Mouse (Mus musculus): ENCODE data around the gene Ifit1bl2. TPM values are rescaled to one million over a fixed set of nuclear protein-coding genes. Genes with fewer than 3 reads are reported as not detected.

Gene Ifit1bl2
- 0.11 and 0.20 TPM in 2 replicates for polyA plus RNA-seq (2015; fragmentation: Nextera tagmentation; extraction: Ambion mirVana)

- Histone ChIP-seq H3K36me3 (no peaks in the 10 kb centered on the region), H3K9me3 (no peaks in the 10 kb centered on the region), H3K4me3 (no peak within 1 kb of the TSS), H3K9ac (replicated peaks) (no peak within 1 kb of the TSS), H3K27ac (replicated peaks) (no peak within 1 kb of the TSS), H3K4me1 (no peaks in the 10 kb centered on the region), H3K4me2 (replicated peaks) (no peak within 1 kb of the TSS), H3K27me3 (no peaks in the 10 kb centered on the region)
- no peak for ATAC-seq (replicated peaks)
- 57% methylated on average over 4 of the region's 4 CpGs for WGBS
Measured at GRCm38 (mm10) chr19:34640623-34641022, at the start of gene Ifit1bl2, which contains the start of gene Ifit1. Gene Ifit1bl2 (minus strand): TSS chr19:34640743. Gene Ifit1 (plus strand): TSS chr19:34640871.

- no peak overlapping the region for H3K9ac ChIP-seq (replicated peaks)
- no peak for ATAC-seq (replicated peaks)
- WGBS = 98% methylated on average over 1 of the region's 1 CpGs
Measured at GRCm38 (mm10) chr19:34685530-34685929, 45.0 kb upstream of the Ifit1bl2 start.

GRCm38 (mm10) chr19:34684857-34685256, 44.3 kb upstream of the Ifit1bl2 start:
- no peak overlapping the region for H3K4me2 ChIP-seq (replicated peaks)
- WGBS = 61% methylated on average over 1 of the region's 1 CpGs
- H3K4me1 ChIP-seq = no peaks in the 10 kb centered on the region
- H3K27me3 ChIP-seq = no peaks in the 10 kb centered on the region
- no peak overlapping the region for H3K27ac ChIP-seq (replicated peaks)
- H3K9me3 ChIP-seq = no peaks in the 10 kb centered on the region
- H3K4me3 ChIP-seq = no peak overlapping the region
- no peaks in the 10 kb centered on the region for H3K36me3 ChIP-seq
- H3K9ac ChIP-seq (replicated peaks) = no peak overlapping the region
- ATAC-seq (replicated peaks) = peak; percentile 64; the same call in 1 of the 2 replicates

More at GRCm38 (mm10) chr19:34685530-34685929, 45.0 kb upstream of the Ifit1bl2 start:
- H3K36me3 ChIP-seq = no peaks in the 10 kb centered on the region
- H3K9me3 ChIP-seq = no peaks in the 10 kb centered on the region
- no peak overlapping the region for H3K4me3 ChIP-seq
- H3K4me1 ChIP-seq = no peaks in the 10 kb centered on the region
- no peaks in the 10 kb centered on the region for H3K27me3 ChIP-seq
- H3K4me2 ChIP-seq (replicated peaks) = no peak overlapping the region
- H3K27ac ChIP-seq (replicated peaks) = no peak overlapping the region

- no peak for ATAC-seq (replicated peaks)
- 88% methylated on average over 4 of the region's 4 CpGs for WGBS
- Histone ChIP-seq H3K36me3 (no peaks in the 10 kb centered on the region), H3K4me3 (no peak overlapping the region), H3K27ac (replicated peaks) (no peak overlapping the region), H3K9me3 (no peaks in the 10 kb centered on the region), H3K27me3 (no peaks in the 10 kb centered on the region), H3K4me2 (replicated peaks) (no peak overlapping the region), H3K9ac (replicated peaks) (no peak overlapping the region), H3K4me1 (no peaks in the 10 kb centered on the region)
Measured at GRCm38 (mm10) chr19:34678428-34678827, 37.9 kb upstream of the Ifit1bl2 start.

- no peaks in the 10 kb centered on the region for H3K4me1 ChIP-seq
- H3K27ac ChIP-seq (replicated peaks) = no peak overlapping the region
- H3K4me3 ChIP-seq = no peak overlapping the region
- H3K4me2 ChIP-seq (replicated peaks) = no peak overlapping the region
- 58% methylated on average over 7 of the region's 7 CpGs for WGBS
- no peak for ATAC-seq (replicated peaks)
- H3K27me3 ChIP-seq = no peaks in the 10 kb centered on the region
- H3K36me3 ChIP-seq = no peaks in the 10 kb centered on the region
- H3K9ac ChIP-seq (replicated peaks) = no peak overlapping the region
- H3K9me3 ChIP-seq = no peaks in the 10 kb centered on the region
Measured at GRCm38 (mm10) chr19:34673476-34673875, 32.9 kb upstream of the Ifit1bl2 start.

- no peak overlapping the region for H3K27ac ChIP-seq (replicated peaks)
- no peaks in the 10 kb centered on the region for H3K9me3 ChIP-seq
- H3K36me3 ChIP-seq = no peaks in the 10 kb centered on the region
- 0% methylated on average over 5 of the region's 5 CpGs for WGBS
- H3K4me2 ChIP-seq (replicated peaks) = no peak overlapping the region
- no peak for ATAC-seq (replicated peaks)
- no peaks in the 10 kb centered on the region for H3K4me1 ChIP-seq
- no peaks in the 10 kb centered on the region for H3K27me3 ChIP-seq
- no peak overlapping the region for H3K9ac ChIP-seq (replicated peaks)
- H3K4me3 ChIP-seq = no peak overlapping the region
Measured at GRCm38 (mm10) chr19:34666127-34666526, 25.6 kb upstream of the Ifit1bl2 start.

- H3K4me1 ChIP-seq = no peaks in the 10 kb centered on the region
- WGBS = 51% methylated on average over 5 of the region's 5 CpGs
- no peaks in the 10 kb centered on the region for H3K36me3 ChIP-seq
- H3K4me2 ChIP-seq (replicated peaks) = peak overlapping the region; percentile 46; the same call in 1 of the 2 replicates
- H3K9me3 ChIP-seq = no peaks in the 10 kb centered on the region
- no peak overlapping the region for H3K4me3 ChIP-seq
- no peaks in the 10 kb centered on the region for H3K27me3 ChIP-seq
- H3K27ac ChIP-seq (replicated peaks) = no peak overlapping the region
- ATAC-seq (replicated peaks) = peak; percentile 8; the same call in 1 of the 2 replicates
- no peak overlapping the region for H3K9ac ChIP-seq (replicated peaks)
Measured at GRCm38 (mm10) chr19:34662740-34663139, 22.2 kb upstream of the Ifit1bl2 start.

GRCm38 (mm10) chr19:34662067-34662507, 21.5 kb upstream of the Ifit1bl2 start:
- Histone ChIP-seq H3K4me3 (peak overlapping the region; percentile 39), H3K9ac (replicated peaks) (no peak overlapping the region; the same call in 1 of the 2 replicates), H3K36me3 (no peaks in the 10 kb centered on the region), H3K4me2 (replicated peaks) (peak overlapping the region; percentile 46), H3K9me3 (no peaks in the 10 kb centered on the region), H3K27me3 (no peaks in the 10 kb centered on the region), H3K4me1 (no peaks in the 10 kb centered on the region), H3K27ac (replicated peaks) (no peak overlapping the region)
- 16% methylated on average over 13 of the region's 13 CpGs for WGBS
- ATAC-seq (replicated peaks) = peak; percentile 97

GRCm38 (mm10) chr19:34656511-34657298, 16.2 kb upstream of the Ifit1bl2 start:
- Histone ChIP-seq H3K27ac (replicated peaks) (no peak overlapping the region), H3K9ac (replicated peaks) (no peak overlapping the region), H3K4me1 (no peaks in the 10 kb centered on the region), H3K4me2 (replicated peaks) (no peak overlapping the region), H3K27me3 (no peaks in the 10 kb centered on the region), H3K4me3 (no peak overlapping the region), H3K36me3 (no peaks in the 10 kb centered on the region), H3K9me3 (no peaks in the 10 kb centered on the region)
- 33% methylated on average over 2 of the region's 2 CpGs for WGBS
- ATAC-seq (replicated peaks) = no peak

- Histone ChIP-seq H3K9ac (replicated peaks) (no peak overlapping the region), H3K4me1 (no peaks in the 10 kb centered on the region), H3K27ac (replicated peaks) (no peak overlapping the region), H3K9me3 (no peaks in the 10 kb centered on the region), H3K27me3 (no peaks in the 10 kb centered on the region), H3K4me2 (replicated peaks) (no peak overlapping the region), H3K4me3 (no peak overlapping the region), H3K36me3 (no peaks in the 10 kb centered on the region)
- no peak for ATAC-seq (replicated peaks)
- WGBS = 88% methylated on average over 10 of the region's 10 CpGs
Measured at GRCm38 (mm10) chr19:34655227-34655805, 14.8 kb upstream of the Ifit1bl2 start.

- H3K27me3 ChIP-seq = no peaks in the 10 kb centered on the region
- H3K4me1 ChIP-seq = no peaks in the 10 kb centered on the region
- no peak overlapping the region for H3K4me3 ChIP-seq
- no peaks in the 10 kb centered on the region for H3K9me3 ChIP-seq
- no peak for ATAC-seq (replicated peaks)
- H3K36me3 ChIP-seq = no peaks in the 10 kb centered on the region
- H3K4me2 ChIP-seq (replicated peaks) = no peak overlapping the region
- WGBS = 93% methylated on average over 6 of the region's 6 CpGs
- no peak overlapping the region for H3K9ac ChIP-seq (replicated peaks)
- H3K27ac ChIP-seq (replicated peaks) = no peak overlapping the region
Measured at GRCm38 (mm10) chr19:34650997-34651396, 10.5 kb upstream of the Ifit1bl2 start.

- no peak overlapping the region for H3K27ac ChIP-seq (replicated peaks)
- WGBS = 77% methylated on average over 3 of the region's 3 CpGs
- no peak overlapping the region for H3K4me2 ChIP-seq (replicated peaks)
- no peaks in the 10 kb centered on the region for H3K36me3 ChIP-seq
- no peak overlapping the region for H3K9ac ChIP-seq (replicated peaks)
- no peaks in the 10 kb centered on the region for H3K27me3 ChIP-seq
- H3K4me3 ChIP-seq = no peak overlapping the region
- H3K9me3 ChIP-seq = no peaks in the 10 kb centered on the region
- no peak for ATAC-seq (replicated peaks)
- H3K4me1 ChIP-seq = no peaks in the 10 kb centered on the region
Measured at GRCm38 (mm10) chr19:34650276-34650675, 9.7 kb upstream of the Ifit1bl2 start.
